Mouse (Mus musculus): ENCODE results near the gene Gm20422.

The Gm20422 gene

GRCm38 (mm10) chr8:69774503-69775148 lies at the start of gene Gm20422:
TSS of gene Gm20422 (minus strand) at chr8:69774886.
- DNase-seq (ENCODE audit: low spot score): peak; percentile 90

- DNase-seq (ENCODE audit: low spot score): peak; percentile 47
These were observed 47.9 kb upstream of the Gm20422 start, which contains the start of gene Lpar2 for GRCm38 (mm10) chr8:69822386-69823191. TSS of gene Lpar2 (plus strand) at chr8:69822429.

DNA sequence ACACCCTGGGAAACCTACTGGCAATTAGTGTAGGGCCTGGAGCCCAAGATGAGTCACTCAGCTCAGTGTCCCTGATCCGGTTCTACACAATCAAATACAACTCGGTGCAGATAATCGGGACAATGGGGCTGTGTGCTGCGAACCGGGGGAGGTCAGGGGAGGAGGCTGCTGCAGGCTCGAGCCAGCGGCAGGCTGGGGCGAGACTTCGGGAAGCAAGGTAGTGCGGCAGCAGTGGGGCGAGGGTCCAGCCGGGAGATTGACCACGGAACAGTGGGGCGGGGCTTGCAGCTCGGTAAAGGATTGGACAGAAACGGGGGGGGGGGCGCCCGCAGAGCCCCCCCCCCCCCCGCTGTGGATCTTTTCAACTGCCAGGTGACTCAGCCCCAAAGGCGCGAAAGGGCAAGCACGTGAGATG lies 47.3 kb upstream of the Gm20422 start:
- DNase-seq (ENCODE audit: low spot score): no peak

DNA sequence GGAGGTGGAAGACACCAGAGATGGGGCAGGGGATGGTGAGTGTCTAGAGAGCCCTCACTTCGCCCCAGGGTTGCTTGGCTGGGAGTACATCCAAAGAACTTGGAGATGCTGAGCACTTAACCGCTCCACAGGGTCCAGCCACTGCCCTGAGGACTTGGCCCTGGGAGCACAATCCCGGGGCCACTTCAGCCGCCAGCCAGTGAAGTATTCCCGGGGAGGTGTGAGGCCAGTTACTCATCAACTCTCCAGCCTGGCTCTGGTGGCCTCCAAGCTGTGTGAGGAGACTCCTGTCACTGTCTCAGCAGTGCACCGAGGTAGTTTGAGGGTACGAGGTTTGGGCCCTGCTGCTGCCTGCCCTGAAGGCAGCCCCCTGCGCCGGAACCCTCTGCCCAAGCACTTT lies 45.8 kb upstream of the Gm20422 start:
- no peak for DNase-seq (ENCODE audit: low spot score)

GRCm38 (mm10) chr8:69815396-69815795 lies 40.7 kb upstream of the Gm20422 start:
- no peak for DNase-seq (ENCODE audit: low spot score)

DNA sequence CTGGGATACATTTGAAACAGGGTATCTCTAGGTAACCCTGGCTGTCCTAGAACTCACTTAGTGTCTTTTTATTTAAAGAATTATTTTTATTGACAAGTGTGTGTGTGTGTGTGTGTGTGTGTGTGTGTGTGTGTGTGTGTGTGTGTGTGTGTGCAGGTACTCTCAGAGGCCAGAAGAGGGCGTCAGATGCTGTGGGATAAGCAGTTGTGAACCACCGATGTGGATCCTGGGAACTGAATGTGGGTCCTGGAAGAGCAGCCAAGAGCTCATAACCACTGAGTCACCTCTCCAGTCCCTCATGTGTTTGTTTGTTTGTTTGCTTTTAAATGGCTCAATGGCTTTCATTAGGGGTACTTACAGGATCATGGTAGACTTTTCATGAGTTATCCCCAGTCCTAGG lies 40.2 kb upstream of the Gm20422 start:
- DNase-seq (ENCODE audit: low spot score): no peak

- no peak for DNase-seq (ENCODE audit: low spot score)
These were observed 35.1 kb upstream of the Gm20422 start for GRCm38 (mm10) chr8:69809820-69810219.

DNA sequence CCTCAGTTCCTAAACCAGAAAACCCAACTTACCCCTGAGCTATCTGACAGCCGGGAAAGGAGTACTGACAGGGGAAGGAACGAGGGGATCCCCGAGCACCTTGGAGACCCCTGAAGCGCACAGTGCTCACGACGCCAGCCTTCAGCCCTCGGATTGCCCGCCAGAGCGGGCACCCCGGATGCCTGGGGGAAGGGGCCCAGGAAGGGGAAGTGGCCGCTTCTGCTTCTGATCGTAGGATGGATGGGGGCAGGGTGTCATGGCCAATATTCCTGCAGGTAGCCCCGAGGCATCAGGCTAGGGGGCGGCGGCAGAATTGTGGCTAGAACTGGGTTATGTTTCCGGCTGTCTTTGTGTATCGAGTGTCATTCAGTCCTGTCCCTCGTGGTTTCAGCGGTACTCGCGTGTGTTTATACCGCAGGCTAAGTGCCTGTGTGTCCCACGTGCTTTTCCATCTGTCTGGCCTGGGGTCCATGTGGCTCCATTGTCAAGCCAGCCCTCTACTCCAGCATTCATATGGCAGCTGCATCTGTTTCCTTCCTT lies 34.2 kb upstream of the Gm20422 start:
- peak; percentile 64 for DNase-seq (ENCODE audit: low spot score)

DNA sequence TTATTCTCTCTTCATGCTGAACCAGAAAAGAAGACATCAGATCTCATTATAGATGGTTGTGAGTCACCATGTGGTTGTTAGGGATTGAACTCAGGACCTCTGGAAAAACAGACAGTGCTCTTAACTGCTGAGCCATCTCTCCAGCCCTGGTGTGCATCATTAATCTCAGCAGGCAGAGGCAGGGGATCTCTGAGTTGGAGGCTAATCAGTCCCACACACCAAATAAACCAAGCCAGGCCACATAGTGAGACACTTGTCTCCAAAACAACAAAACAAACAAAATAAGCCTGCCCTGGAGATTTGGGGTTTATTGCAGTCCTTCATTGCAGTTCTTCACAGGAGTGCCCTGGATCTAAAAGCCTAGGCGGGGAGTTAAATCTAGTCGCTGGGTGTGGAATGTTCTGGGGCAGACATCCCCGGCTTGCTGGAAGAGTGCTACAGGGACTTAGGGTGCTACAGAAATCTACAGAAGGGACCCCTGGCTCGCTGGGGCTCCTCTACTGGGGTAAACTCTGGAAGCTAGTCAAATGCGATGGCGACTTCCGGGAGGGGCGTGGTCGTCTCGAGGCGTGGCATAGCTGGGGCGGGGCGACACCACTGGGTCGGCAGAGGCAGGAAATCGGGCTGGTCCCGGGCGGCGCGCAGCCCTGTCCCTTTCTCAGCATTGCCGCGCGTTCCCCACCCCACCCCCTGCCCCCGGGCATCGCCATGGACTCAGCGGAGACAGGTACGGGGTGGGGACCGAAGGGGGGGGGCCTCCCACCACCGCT lies 33.6 kb upstream of the Gm20422 start, which contains the start of gene Gmip:
Gmip (plus strand) TSS at position 586 of the 770 bp plus-strand sequence.
- peak; percentile 91 for DNase-seq (ENCODE audit: low spot score)

DNA sequence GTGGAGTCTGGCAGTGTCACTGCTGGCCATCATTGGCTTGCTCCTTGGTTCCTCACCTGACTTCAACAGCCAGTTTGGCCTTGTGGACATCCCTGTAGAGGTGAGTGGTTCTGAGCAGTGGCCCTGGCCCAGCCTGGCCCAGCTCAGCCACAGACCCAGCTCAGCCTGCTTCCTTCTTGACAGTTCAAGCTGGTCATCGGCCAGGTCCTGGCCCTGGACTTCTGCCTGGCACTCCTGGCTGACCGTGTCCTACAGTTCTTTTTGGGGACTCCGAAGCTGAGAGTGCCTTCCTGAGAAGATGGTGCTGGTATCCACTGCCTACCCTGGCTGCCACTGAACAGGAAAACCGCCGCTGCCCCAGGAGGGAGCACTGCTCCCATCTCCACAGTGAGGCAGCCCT lies 32.5 kb upstream of the Gm20422 start:
- no peak for DNase-seq (ENCODE audit: low spot score)

GRCm38 (mm10) chr8:69805491-69805890 lies 30.8 kb upstream of the Gm20422 start:
- DNase-seq (ENCODE audit: low spot score): no peak

DNA sequence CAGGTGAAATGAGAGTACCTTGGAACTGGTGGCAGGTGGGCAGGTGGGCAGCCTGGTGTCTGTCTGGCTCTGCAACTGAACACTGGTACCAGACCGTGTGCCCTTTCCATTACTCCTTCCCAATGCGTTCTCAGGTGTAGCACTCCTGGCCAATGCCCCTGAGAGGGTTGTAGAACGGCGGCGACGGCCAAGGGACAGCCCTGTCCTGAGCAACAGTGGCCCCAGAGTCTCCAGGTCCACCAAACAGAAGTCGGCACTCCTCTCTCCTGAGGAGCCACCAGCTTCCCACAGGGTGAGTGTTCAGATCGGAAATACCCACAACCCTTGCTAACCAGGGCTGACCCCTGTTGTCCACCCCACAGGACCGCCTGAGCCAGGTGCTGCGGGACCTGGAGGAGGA lies 30.4 kb upstream of the Gm20422 start:
- no peak for DNase-seq (ENCODE audit: low spot score)

DNA sequence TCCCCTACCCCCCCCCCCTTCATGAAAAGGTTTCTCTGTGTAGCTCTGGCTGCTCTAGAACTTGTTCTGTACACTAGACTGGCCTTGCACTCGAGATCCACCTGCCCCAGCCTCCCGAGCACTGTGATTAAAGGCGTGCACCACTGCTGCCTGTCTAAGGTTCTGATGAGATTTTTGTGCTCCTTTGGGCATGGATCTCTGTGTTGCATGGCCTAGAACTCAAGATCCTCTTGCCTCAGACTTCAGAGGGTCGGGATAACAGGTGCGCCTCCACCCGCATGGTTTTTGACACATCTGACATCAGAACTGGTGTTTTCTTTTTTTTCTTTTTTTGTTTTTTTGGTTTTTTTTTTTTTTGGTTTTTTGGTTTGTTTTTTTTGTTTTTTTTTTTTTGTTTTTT lies 29.9 kb upstream of the Gm20422 start:
- DNase-seq (ENCODE audit: low spot score): no peak

DNA sequence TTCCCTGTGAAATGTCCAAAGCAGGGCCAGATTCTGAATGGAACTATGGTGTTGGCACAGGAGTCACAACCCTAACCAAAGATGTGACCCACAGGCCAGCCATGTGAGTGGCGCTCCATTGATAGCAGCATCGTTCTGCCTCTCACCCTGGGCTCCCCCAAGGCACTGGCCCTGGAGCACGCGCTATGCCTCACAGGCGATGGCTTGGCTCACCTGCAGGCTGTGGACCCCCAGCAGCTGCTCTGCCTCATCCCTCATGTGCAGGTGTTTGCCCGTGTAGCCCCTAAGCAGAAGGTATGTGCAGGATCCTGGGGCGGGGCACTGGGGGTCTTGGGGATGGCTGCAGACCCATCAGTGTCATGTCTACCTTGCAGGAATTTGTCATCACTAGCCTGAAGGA lies 28.7 kb upstream of the Gm20422 start:
- DNase-seq (ENCODE audit: low spot score): no peak

GRCm38 (mm10) chr8:69802216-69802615 lies 27.5 kb upstream of the Gm20422 start:
- no peak for DNase-seq (ENCODE audit: low spot score)

- DNase-seq (ENCODE audit: low spot score): no peak
These were observed 27.1 kb upstream of the Gm20422 start for GRCm38 (mm10) chr8:69801796-69802195.

DNA sequence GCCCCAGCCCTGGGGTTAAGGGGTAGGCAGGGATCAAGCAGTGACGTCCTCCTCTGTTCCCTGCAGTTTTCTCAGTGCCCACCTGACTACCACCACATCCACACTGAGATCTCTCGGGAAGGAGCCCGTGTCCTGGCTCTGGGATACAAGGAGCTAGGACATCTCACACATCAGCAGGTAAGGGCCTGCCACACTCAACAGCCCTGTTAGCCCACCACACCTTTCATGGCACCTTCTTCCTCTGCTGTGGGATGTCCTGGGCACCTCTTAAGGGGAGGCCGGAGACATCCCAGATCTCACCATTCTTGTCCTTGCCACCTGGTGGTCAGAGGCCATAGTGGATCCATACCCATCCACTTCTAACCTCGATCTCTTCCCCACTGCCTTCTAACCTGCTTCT lies 25.3 kb upstream of the Gm20422 start:
- DNase-seq (ENCODE audit: low spot score): no peak

- DNase-seq (ENCODE audit: low spot score): no peak
These were observed 24.6 kb upstream of the Gm20422 start for GRCm38 (mm10) chr8:69799261-69799660.

DNA sequence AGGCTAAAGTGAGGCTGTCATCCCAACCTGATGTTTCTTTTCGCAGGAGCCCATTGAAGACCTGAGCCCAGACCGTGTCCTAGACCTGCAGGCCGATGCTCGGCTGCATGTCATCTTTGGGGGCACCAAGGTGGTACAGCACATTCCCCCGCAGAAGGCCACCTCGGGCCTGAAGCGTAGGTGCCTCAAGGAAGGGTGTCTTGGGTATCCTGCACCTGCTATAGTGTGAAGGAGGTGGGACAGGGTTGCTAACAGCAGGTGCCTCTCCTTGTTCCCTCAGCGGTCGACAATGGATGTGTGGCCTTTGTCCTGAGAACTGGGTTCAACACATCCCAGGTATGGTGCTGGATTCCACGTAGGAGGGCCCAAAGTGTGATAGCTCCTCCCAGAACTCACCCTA lies 23.0 kb upstream of the Gm20422 start:
- DNase-seq (ENCODE audit: low spot score): no peak

- DNase-seq (ENCODE audit: low spot score): no peak
These were observed 22.1 kb upstream of the Gm20422 start for GRCm38 (mm10) chr8:69796721-69797345.

DNA sequence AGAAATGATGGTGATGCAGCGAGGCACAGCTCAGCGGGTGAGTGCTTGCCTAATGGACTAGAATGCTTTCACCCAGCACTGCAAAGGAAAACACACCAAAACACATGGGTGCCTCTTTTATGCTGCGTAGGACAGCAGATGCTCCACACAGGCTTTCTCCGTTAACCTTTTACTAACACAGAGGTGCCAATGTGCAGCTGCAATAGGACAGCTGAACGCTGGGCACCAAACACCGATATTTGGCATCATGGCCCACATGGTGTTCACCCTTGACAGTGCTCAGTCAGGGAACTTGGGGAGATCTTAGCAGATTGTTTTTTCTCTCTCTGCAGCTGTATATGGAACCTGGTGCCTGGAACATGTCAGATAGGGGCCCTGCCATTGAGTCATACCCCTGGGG lies 20.2 kb upstream of the Gm20422 start:
- no peak for DNase-seq (ENCODE audit: low spot score)

DNA sequence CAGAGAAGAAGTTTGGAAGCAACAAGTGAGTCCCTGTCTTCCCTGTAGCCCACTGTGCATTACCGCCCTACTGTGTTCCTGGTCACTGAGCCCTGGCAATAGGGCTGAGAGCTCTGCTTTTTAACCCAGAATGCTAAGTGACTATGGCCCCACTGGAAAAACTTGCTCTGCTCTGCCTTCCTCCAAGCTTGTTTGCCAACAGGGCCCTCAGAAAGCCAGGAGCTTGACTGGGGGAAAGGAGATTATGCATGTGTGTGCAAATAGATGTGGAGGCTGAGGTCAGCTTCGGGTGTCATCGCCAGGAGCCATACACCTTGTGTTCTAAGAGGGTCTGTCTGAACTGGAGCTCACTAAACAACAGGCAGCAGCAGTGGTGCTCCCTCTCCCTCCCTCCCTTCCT lies 19.4 kb upstream of the Gm20422 start:
- no peak for DNase-seq (ENCODE audit: low spot score)
